Mouse (Mus musculus): ENCODE data around the gene Dchs2. TPM values are rescaled to one million over a fixed set of nuclear protein-coding genes. Genes with fewer than 3 reads are reported as not detected.
"Not testable (repeated sequence)": the region's sequence is repeated elsewhere in the genome, so short reads cannot be mapped to it uniquely, and the experiment has no call there.

Dchs2 gene
- polyA plus RNA-seq, 1 experiment from 2014 or later = 0.07 TPM

- no peak for TF ChIP-seq CTCF (IDR thresholded peaks at IDR 0.05; ENCODE audit: low read depth)
- no peaks in the 10 kb centered on the region for H3K27me3 ChIP-seq (replicated peaks; ENCODE audit: control insufficient read depth, insufficient read depth, low read length)
- WGBS = 86% methylated on average over 6 of the region's 6 CpGs
- no peaks in the 10 kb centered on the region for H3K9me3 ChIP-seq (ENCODE audit: control insufficient read depth)
- no peaks in the 10 kb centered on the region for H3K4me1 ChIP-seq (replicated peaks; ENCODE audit: control insufficient read depth, insufficient read depth, low read length)
- H3K36me3 ChIP-seq (ENCODE audit: control insufficient read depth, insufficient read depth) = no peaks in the 10 kb centered on the region
- no peak overlapping the region for H3K9ac ChIP-seq (ENCODE audit: low read depth, low read length)
- H3K27ac ChIP-seq (ENCODE audit: low read depth, low read length) = no peak overlapping the region
- ATAC-seq = no peak
- H3K4me3 ChIP-seq (ENCODE audit: low read depth, low read length) = no peak overlapping the region
- no peak overlapping the region for H3K4me2 ChIP-seq (replicated peaks; ENCODE audit: low read depth)
Observed at GRCm38 (mm10) chr3:83102286-83102685, 25.5 kb upstream of the Dchs2 start.

GRCm38 (mm10) chr3:83110163-83110562 is 17.6 kb upstream of the Dchs2 start:
- no peak overlapping the region for H3K4me3 ChIP-seq (ENCODE audit: low read depth, low read length)
- 26% methylated on average over 4 of the region's 4 CpGs for WGBS
- ATAC-seq = no peak
- no peaks in the 10 kb centered on the region for H3K4me1 ChIP-seq (replicated peaks; ENCODE audit: control insufficient read depth, insufficient read depth, low read length)
- H3K27me3 ChIP-seq (replicated peaks; ENCODE audit: control insufficient read depth, insufficient read depth, low read length) = no peaks in the 10 kb centered on the region
- no peaks in the 10 kb centered on the region for H3K36me3 ChIP-seq (ENCODE audit: control insufficient read depth, insufficient read depth)
- H3K27ac ChIP-seq (ENCODE audit: low read depth, low read length) = no peak overlapping the region
- no peak overlapping the region for H3K4me2 ChIP-seq (replicated peaks; ENCODE audit: low read depth)
- no peak overlapping the region for H3K9ac ChIP-seq (ENCODE audit: low read depth, low read length)
- H3K9me3 ChIP-seq (ENCODE audit: control insufficient read depth) = no peaks in the 10 kb centered on the region
- TF ChIP-seq CTCF (IDR thresholded peaks at IDR 0.05; ENCODE audit: low read depth) = peak; percentile 85

DNA sequence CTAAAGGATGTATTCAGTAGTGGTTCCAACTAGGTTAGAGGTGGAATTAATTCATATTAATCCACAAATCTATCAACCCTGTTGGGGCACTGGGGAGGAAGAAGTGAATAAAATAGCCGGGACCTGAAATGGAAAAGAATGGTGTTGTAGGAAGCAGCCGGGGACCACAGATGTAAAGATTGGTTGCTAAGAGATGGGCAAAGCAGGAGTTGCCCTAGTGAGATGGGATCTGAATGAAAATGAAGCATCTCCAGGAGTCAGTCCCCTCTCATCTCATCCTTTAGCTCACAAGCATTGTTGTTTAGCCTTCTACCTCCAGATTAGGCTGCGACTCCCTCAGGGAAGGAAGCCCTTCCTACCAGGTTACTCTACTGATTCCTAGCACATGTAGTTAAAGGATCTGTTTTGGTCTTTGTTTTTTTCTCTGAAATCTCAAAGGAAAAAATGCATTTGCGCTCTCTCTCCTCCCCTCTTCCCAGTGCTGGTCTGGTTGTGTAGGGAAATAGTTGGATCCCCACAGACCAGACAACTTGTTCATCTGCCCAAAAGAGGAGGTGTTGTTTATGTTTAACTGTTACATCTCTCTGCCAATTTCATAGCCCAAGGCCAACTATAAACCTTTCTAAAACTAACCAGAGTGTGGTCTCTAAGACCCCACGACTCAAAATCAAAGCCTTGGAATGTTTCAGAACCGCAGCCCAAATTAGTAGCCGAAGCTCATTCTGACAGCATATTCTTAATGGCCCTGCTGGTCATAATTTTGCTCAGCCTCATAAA is 16.1 kb upstream of the Dchs2 start:
- Histone ChIP-seq H3K27ac (ENCODE audit: low read depth, low read length) (no peak overlapping the region), H3K36me3 (ENCODE audit: control insufficient read depth, insufficient read depth) (no peaks in the 10 kb centered on the region), H3K9me3 (ENCODE audit: control insufficient read depth) (no peaks in the 10 kb centered on the region), H3K4me3 (ENCODE audit: low read depth, low read length) (no peak overlapping the region), H3K4me1 (replicated peaks; ENCODE audit: control insufficient read depth, insufficient read depth, low read length) (no peaks in the 10 kb centered on the region), H3K9ac (ENCODE audit: low read depth, low read length) (no peak overlapping the region), H3K27me3 (replicated peaks; ENCODE audit: control insufficient read depth, insufficient read depth, low read length) (no peaks in the 10 kb centered on the region), H3K4me2 (replicated peaks; ENCODE audit: low read depth) (no peak overlapping the region)
- WGBS = 70% methylated on average over 7 of the region's 7 CpGs
- ATAC-seq = no peak
- no peak for TF ChIP-seq CTCF (IDR thresholded peaks at IDR 0.05; ENCODE audit: low read depth)

DNA sequence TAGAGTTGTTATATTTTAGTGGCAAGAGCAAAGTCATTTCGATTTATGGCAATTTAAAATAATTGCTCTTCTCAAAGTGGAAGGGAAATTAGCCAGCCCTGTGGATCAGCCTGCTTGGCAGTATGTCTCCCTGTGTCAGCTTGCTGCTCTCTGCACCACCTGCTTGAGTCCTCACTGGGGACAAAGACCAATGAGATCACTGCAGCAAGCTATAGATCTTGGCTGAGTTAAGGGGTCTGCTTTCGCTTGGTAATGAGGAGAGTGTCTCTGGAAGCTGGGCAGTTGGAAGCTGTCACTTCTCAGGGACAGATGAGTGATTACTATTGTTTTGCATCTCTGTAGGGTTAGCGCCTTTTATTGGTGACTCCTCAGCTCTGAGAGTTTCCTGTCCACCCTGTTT is 14.9 kb upstream of the Dchs2 start:
- H3K9me3 ChIP-seq (ENCODE audit: control insufficient read depth) = no peaks in the 10 kb centered on the region
- no peak overlapping the region for H3K4me3 ChIP-seq (ENCODE audit: low read depth, low read length)
- no peak for TF ChIP-seq CTCF (IDR thresholded peaks at IDR 0.05; ENCODE audit: low read depth)
- ATAC-seq = no peak
- no peaks in the 10 kb centered on the region for H3K27me3 ChIP-seq (replicated peaks; ENCODE audit: control insufficient read depth, insufficient read depth, low read length)
- H3K27ac ChIP-seq (ENCODE audit: low read depth, low read length) = no peak overlapping the region
- H3K36me3 ChIP-seq (ENCODE audit: control insufficient read depth, insufficient read depth) = no peaks in the 10 kb centered on the region
- no peak overlapping the region for H3K9ac ChIP-seq (ENCODE audit: low read depth, low read length)
- 36% methylated on average over 3 of the region's 3 CpGs for WGBS
- H3K4me1 ChIP-seq (replicated peaks; ENCODE audit: control insufficient read depth, insufficient read depth, low read length) = no peaks in the 10 kb centered on the region
- no peak overlapping the region for H3K4me2 ChIP-seq (replicated peaks; ENCODE audit: low read depth)

GRCm38 (mm10) chr3:83114946-83115345 is 12.8 kb upstream of the Dchs2 start:
- TF ChIP-seq CTCF (IDR thresholded peaks at IDR 0.05; ENCODE audit: low read depth) = no peak
- Histone ChIP-seq H3K4me3 (ENCODE audit: low read depth, low read length) (no peak overlapping the region), H3K36me3 (ENCODE audit: control insufficient read depth, insufficient read depth) (no peaks in the 10 kb centered on the region), H3K27ac (ENCODE audit: low read depth, low read length) (no peak overlapping the region), H3K9ac (ENCODE audit: low read depth, low read length) (no peak overlapping the region), H3K9me3 (ENCODE audit: control insufficient read depth) (no peaks in the 10 kb centered on the region), H3K4me2 (replicated peaks; ENCODE audit: low read depth) (no peak overlapping the region), H3K4me1 (replicated peaks; ENCODE audit: control insufficient read depth, insufficient read depth, low read length) (no peaks in the 10 kb centered on the region), H3K27me3 (replicated peaks; ENCODE audit: control insufficient read depth, insufficient read depth, low read length) (no peaks in the 10 kb centered on the region)
- ATAC-seq = no peak
- WGBS = 53% methylated on average over 1 of the region's 1 CpGs

GRCm38 (mm10) chr3:83117592-83117991 is 10.2 kb upstream of the Dchs2 start:
- Histone ChIP-seq H3K9me3 (ENCODE audit: control insufficient read depth) (no peaks in the 10 kb centered on the region), H3K4me1 (replicated peaks; ENCODE audit: control insufficient read depth, insufficient read depth, low read length) (no peaks in the 10 kb centered on the region), H3K4me3 (ENCODE audit: low read depth, low read length) (no peak overlapping the region), H3K4me2 (replicated peaks; ENCODE audit: low read depth) (no peak overlapping the region), H3K9ac (ENCODE audit: low read depth, low read length) (no peak overlapping the region), H3K27ac (ENCODE audit: low read depth, low read length) (no peak overlapping the region), H3K27me3 (replicated peaks; ENCODE audit: control insufficient read depth, insufficient read depth, low read length) (no peaks in the 10 kb centered on the region), H3K36me3 (ENCODE audit: control insufficient read depth, insufficient read depth) (no peaks in the 10 kb centered on the region)
- ATAC-seq = no peak
- TF ChIP-seq CTCF (IDR thresholded peaks at IDR 0.05; ENCODE audit: low read depth) = no peak
- WGBS = 68% methylated on average over 10 of the region's 10 CpGs

DNA sequence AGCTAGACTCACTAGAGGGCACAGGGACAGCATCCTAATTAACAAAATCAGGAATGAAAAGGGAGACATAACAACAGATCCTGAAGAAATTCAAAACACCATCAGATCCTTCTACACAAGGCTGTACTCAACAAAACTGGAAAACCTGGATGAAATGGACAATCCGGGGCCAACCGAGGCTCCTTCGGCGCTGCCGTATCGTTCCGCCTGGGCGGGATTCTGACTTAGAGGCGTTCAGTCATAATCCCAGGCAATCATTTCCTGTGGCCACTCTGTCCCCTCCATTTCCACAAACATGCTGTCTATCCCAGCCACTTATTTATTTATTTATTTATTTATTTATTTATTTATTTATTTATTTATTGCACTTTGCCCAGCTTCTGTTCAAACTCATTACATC is 3.8 kb upstream of the Dchs2 start:
- H3K9ac ChIP-seq (ENCODE audit: low read depth, low read length); H3K9me3 ChIP-seq (ENCODE audit: control insufficient read depth); H3K36me3 ChIP-seq (ENCODE audit: control insufficient read depth, insufficient read depth); H3K4me3 ChIP-seq (ENCODE audit: low read depth, low read length); H3K27ac ChIP-seq (ENCODE audit: low read depth, low read length); H3K4me2 ChIP-seq (replicated peaks; ENCODE audit: low read depth); H3K4me1 ChIP-seq (replicated peaks; ENCODE audit: control insufficient read depth, insufficient read depth, low read length): not testable (repeated sequence)
- peak; percentile 77 for ATAC-seq
- 95% methylated on average over 9 of the region's 9 CpGs for WGBS
- peaks cover 25% of the 10 kb centered on the region for H3K27me3 ChIP-seq (replicated peaks; ENCODE audit: control insufficient read depth, insufficient read depth, low read length)

Measured in intestine, postnatal 0 days (tissue).